Mouse (Mus musculus): ENCODE results near the gene Psg20.
"Not testable (repeated sequence)": the region's sequence is repeated elsewhere in the genome, so short reads cannot be mapped to it uniquely, and the experiment has no call there.

The Psg20 gene

GRCm38 (mm10) chr7:18686085-18686484, at the start of gene Psg20:
TSS of gene Psg20 (minus strand) at chr7:18686185.
- Histone ChIP-seq H3K27me3 (ENCODE audit: insufficient read depth, low read length) (no peaks in the 10 kb centered on the region), H3K9me3 (ENCODE audit: low read length) (no peaks in the 10 kb centered on the region), H3K4me3 (replicated peaks; ENCODE audit: low read length) (no peak within 1 kb of the TSS), H3K4me1 (replicated peaks; ENCODE audit: low read depth, low read length) (no peaks in the 10 kb centered on the region), H3K36me3 (ENCODE audit: insufficient read depth, low read length) (no peaks in the 10 kb centered on the region)
- TF ChIP-seq POU5F1 (IDR thresholded peaks at IDR 0.05; ENCODE audit: borderline replicate concordance, low read length) (no peak), CTCF (conservative IDR thresholded peaks at IDR 0.05; ENCODE audit: low read length) (no peak), NANOG (IDR thresholded peaks at IDR 0.05; ENCODE audit: borderline replicate concordance, low read length) (no peak)

GRCm38 (mm10) chr7:18734451-18734850, 48.5 kb upstream of the Psg20 start:
- Histone ChIP-seq H3K27me3 (ENCODE audit: insufficient read depth, low read length) (no peaks in the 10 kb centered on the region), H3K4me3 (replicated peaks; ENCODE audit: low read length) (no peak overlapping the region), H3K4me1 (replicated peaks; ENCODE audit: low read depth, low read length) (no peaks in the 10 kb centered on the region), H3K9me3 (ENCODE audit: low read length) (peaks cover 51% of the 10 kb centered on the region), H3K36me3 (ENCODE audit: insufficient read depth, low read length) (no peaks in the 10 kb centered on the region)
- TF ChIP-seq POU5F1 (IDR thresholded peaks at IDR 0.05; ENCODE audit: borderline replicate concordance, low read length) (no peak), CTCF (conservative IDR thresholded peaks at IDR 0.05; ENCODE audit: low read length) (no peak), NANOG (IDR thresholded peaks at IDR 0.05; ENCODE audit: borderline replicate concordance, low read length) (no peak)

GRCm38 (mm10) chr7:18733111-18733510, 47.1 kb upstream of the Psg20 start:
- no peak for TF ChIP-seq NANOG (IDR thresholded peaks at IDR 0.05; ENCODE audit: borderline replicate concordance, low read length)
- no peak for TF ChIP-seq POU5F1 (IDR thresholded peaks at IDR 0.05; ENCODE audit: borderline replicate concordance, low read length)
- no peak for TF ChIP-seq CTCF (conservative IDR thresholded peaks at IDR 0.05; ENCODE audit: low read length)
- Histone ChIP-seq H3K27me3 (ENCODE audit: insufficient read depth, low read length) (no peaks in the 10 kb centered on the region), H3K4me3 (replicated peaks; ENCODE audit: low read length) (no peak overlapping the region), H3K4me1 (replicated peaks; ENCODE audit: low read depth, low read length) (no peaks in the 10 kb centered on the region), H3K9me3 (ENCODE audit: low read length) (peaks cover 61% of the 10 kb centered on the region), H3K36me3 (ENCODE audit: insufficient read depth, low read length) (no peaks in the 10 kb centered on the region)

GRCm38 (mm10) chr7:18728391-18728790, 42.4 kb upstream of the Psg20 start:
- Histone ChIP-seq H3K36me3 (ENCODE audit: insufficient read depth, low read length) (no peaks in the 10 kb centered on the region), H3K27me3 (ENCODE audit: insufficient read depth, low read length) (no peaks in the 10 kb centered on the region), H3K4me1 (replicated peaks; ENCODE audit: low read depth, low read length) (no peaks in the 10 kb centered on the region), H3K4me3 (replicated peaks; ENCODE audit: low read length) (no peak overlapping the region), H3K9me3 (ENCODE audit: low read length) (peaks cover 52% of the 10 kb centered on the region)
- TF ChIP-seq CTCF (conservative IDR thresholded peaks at IDR 0.05; ENCODE audit: low read length) = no peak
- TF ChIP-seq POU5F1 (IDR thresholded peaks at IDR 0.05; ENCODE audit: borderline replicate concordance, low read length) = no peak
- TF ChIP-seq NANOG (IDR thresholded peaks at IDR 0.05; ENCODE audit: borderline replicate concordance, low read length) = no peak

GRCm38 (mm10) chr7:18725931-18726330, 39.9 kb upstream of the Psg20 start:
- H3K4me1 ChIP-seq (replicated peaks; ENCODE audit: low read depth, low read length); H3K27me3 ChIP-seq (ENCODE audit: insufficient read depth, low read length); H3K4me3 ChIP-seq (replicated peaks; ENCODE audit: low read length); H3K36me3 ChIP-seq (ENCODE audit: insufficient read depth, low read length): not testable (repeated sequence)
- H3K9me3 ChIP-seq (ENCODE audit: low read length) = peaks cover 27% of the 10 kb centered on the region

GRCm38 (mm10) chr7:18724001-18724400, 38.0 kb upstream of the Psg20 start:
- H3K4me3 ChIP-seq (replicated peaks; ENCODE audit: low read length) = no peak overlapping the region
- no peaks in the 10 kb centered on the region for H3K27me3 ChIP-seq (ENCODE audit: insufficient read depth, low read length)
- no peaks in the 10 kb centered on the region for H3K4me1 ChIP-seq (replicated peaks; ENCODE audit: low read depth, low read length)
- peaks cover 9% of the 10 kb centered on the region for H3K9me3 ChIP-seq (ENCODE audit: low read length)
- H3K36me3 ChIP-seq (ENCODE audit: insufficient read depth, low read length) = no peaks in the 10 kb centered on the region
- TF ChIP-seq POU5F1 (IDR thresholded peaks at IDR 0.05; ENCODE audit: borderline replicate concordance, low read length) = no peak
- TF ChIP-seq CTCF (conservative IDR thresholded peaks at IDR 0.05; ENCODE audit: low read length) = no peak
- no peak for TF ChIP-seq NANOG (IDR thresholded peaks at IDR 0.05; ENCODE audit: borderline replicate concordance, low read length)

GRCm38 (mm10) chr7:18717790-18718189, 31.8 kb upstream of the Psg20 start, which contains the start of gene Psg22:
TSS of gene Psg22 (plus strand) at chr7:18718090.
- Histone ChIP-seq H3K36me3 (ENCODE audit: insufficient read depth, low read length) (no peaks in the 10 kb centered on the region), H3K27me3 (ENCODE audit: insufficient read depth, low read length) (no peaks in the 10 kb centered on the region), H3K9me3 (ENCODE audit: low read length) (no peaks in the 10 kb centered on the region), H3K4me3 (replicated peaks; ENCODE audit: low read length) (no peak within 1 kb of the TSS), H3K4me1 (replicated peaks; ENCODE audit: low read depth, low read length) (no peaks in the 10 kb centered on the region)
- TF ChIP-seq CTCF (conservative IDR thresholded peaks at IDR 0.05; ENCODE audit: low read length) = no peak
- TF ChIP-seq POU5F1 (IDR thresholded peaks at IDR 0.05; ENCODE audit: borderline replicate concordance, low read length) = no peak
- no peak for TF ChIP-seq NANOG (IDR thresholded peaks at IDR 0.05; ENCODE audit: borderline replicate concordance, low read length)

GRCm38 (mm10) chr7:18715546-18715945, 29.6 kb upstream of the Psg20 start:
- Histone ChIP-seq H3K4me1 (replicated peaks; ENCODE audit: low read depth, low read length) (no peaks in the 10 kb centered on the region), H3K4me3 (replicated peaks; ENCODE audit: low read length) (no peak overlapping the region), H3K9me3 (ENCODE audit: low read length) (no peaks in the 10 kb centered on the region), H3K36me3 (ENCODE audit: insufficient read depth, low read length) (no peaks in the 10 kb centered on the region), H3K27me3 (ENCODE audit: insufficient read depth, low read length) (no peaks in the 10 kb centered on the region)
- TF ChIP-seq CTCF (conservative IDR thresholded peaks at IDR 0.05; ENCODE audit: low read length) = no peak
- no peak for TF ChIP-seq POU5F1 (IDR thresholded peaks at IDR 0.05; ENCODE audit: borderline replicate concordance, low read length)
- no peak for TF ChIP-seq NANOG (IDR thresholded peaks at IDR 0.05; ENCODE audit: borderline replicate concordance, low read length)

- TF ChIP-seq NANOG (IDR thresholded peaks at IDR 0.05; ENCODE audit: borderline replicate concordance, low read length) (no peak), CTCF (conservative IDR thresholded peaks at IDR 0.05; ENCODE audit: low read length) (no peak), POU5F1 (IDR thresholded peaks at IDR 0.05; ENCODE audit: borderline replicate concordance, low read length) (no peak)
- H3K36me3 ChIP-seq (ENCODE audit: insufficient read depth, low read length) = no peaks in the 10 kb centered on the region
- H3K9me3 ChIP-seq (ENCODE audit: low read length) = peaks cover 10% of the 10 kb centered on the region; the same call in 1 of the 2 replicates
- H3K27me3 ChIP-seq (ENCODE audit: insufficient read depth, low read length) = no peaks in the 10 kb centered on the region
- no peak overlapping the region for H3K4me3 ChIP-seq (replicated peaks; ENCODE audit: low read length)
- no peaks in the 10 kb centered on the region for H3K4me1 ChIP-seq (replicated peaks; ENCODE audit: low read depth, low read length)
Observed at GRCm38 (mm10) chr7:18710846-18711245, 24.9 kb upstream of the Psg20 start.

- not testable (repeated sequence) for H3K36me3 ChIP-seq (ENCODE audit: insufficient read depth, low read length); H3K27me3 ChIP-seq (ENCODE audit: insufficient read depth, low read length); H3K4me3 ChIP-seq (replicated peaks; ENCODE audit: low read length); H3K4me1 ChIP-seq (replicated peaks; ENCODE audit: low read depth, low read length)
- H3K9me3 ChIP-seq (ENCODE audit: low read length) = peaks cover 10% of the 10 kb centered on the region; the same call in 1 of the 2 replicates
Observed at GRCm38 (mm10) chr7:18710331-18710730, 24.3 kb upstream of the Psg20 start.
